Mouse (Mus musculus) ES-Bruce4 (cell line): ENCODE measurements around the gene Sapcd1. TPM values are rescaled to one million over a fixed set of nuclear protein-coding genes. Genes with fewer than 3 reads are reported as not detected.
"Not testable (repeated sequence)": the region's sequence is repeated elsewhere in the genome, so short reads cannot be mapped to it uniquely, and the experiment has no call there.

Source experiments
- H3K27ac ChIP-seq: 2 replicates; pipeline ENCODE4 v1.5.1; 2012; ENCODE audit warnings: low read length, inconsistent platforms; ENCODE audit not compliant: insufficient read depth
- H3K27me3 ChIP-seq: 2 replicates; pipeline ENCODE4 v1.6.1; 2012; ENCODE audit warnings: mild to moderate bottlenecking, low read length, inconsistent platforms; ENCODE audit not compliant: control insufficient read depth, poor library complexity, insufficient read depth, severe bottlenecking
- H3K36me3 ChIP-seq: 2 replicates; pipeline ENCODE4 v1.6.1; 2012; ENCODE audit warnings: inconsistent platforms, mild to moderate bottlenecking, low read length, moderate library complexity; ENCODE audit not compliant: control insufficient read depth, poor library complexity, insufficient read depth, severe bottlenecking
- H3K4me1 ChIP-seq: one replicate; pipeline ENCODE4 v1.8.1; 2011; ENCODE audit warnings: low read length; ENCODE audit not compliant: control insufficient read depth, insufficient read depth
- H3K4me3 ChIP-seq: 2 replicates; pipeline ENCODE4 v1.5.1; 2011; ENCODE audit warnings: low read depth, mild to moderate bottlenecking, low read length
- H3K9ac ChIP-seq: 2 replicates; pipeline ENCODE4 v1.6.1; 2012; ENCODE audit warnings: low read depth, mild to moderate bottlenecking, inconsistent platforms; ENCODE audit not compliant: poor library complexity, severe bottlenecking
- H3K9me3 ChIP-seq: replicated peaks from 2 replicates; pipeline ENCODE4 v1.6.1; 2012; ENCODE audit warnings: mild to moderate bottlenecking, low read length, inconsistent platforms; ENCODE audit not compliant: control insufficient read depth, poor library complexity, insufficient read depth, severe bottlenecking
- CTCF ChIP-seq: IDR thresholded peaks from one replicate; pipeline ENCODE4 v1.8.1; 2011; ENCODE audit warnings: low read depth, low read length
- EP300 ChIP-seq: IDR thresholded peaks from 2 replicates; pipeline ENCODE4 v1.6.1; 2011; ENCODE audit warnings: low read depth, low read length; ENCODE audit not compliant: insufficient read depth
- POLR2A ChIP-seq: IDR thresholded peaks from one replicate; pipeline ENCODE4 v1.8.1; 2011; ENCODE audit warnings: low read length; ENCODE audit not compliant: insufficient read depth
- polyA plus RNA-seq: library from polyadenylated mRNA; stranded (reverse); fragments of >200 nt; gene quantifications from 2 replicates; pipeline ENCODE4 v1.2.4, GENCODE M21; 2011; ENCODE audit warnings: low read depth; ENCODE audit not compliant: missing spikeins, insufficient read depth, insufficient read length

The Sapcd1 gene
- polyA plus RNA-seq, 1 experiment: 1.7 TPM

GRCm38 (mm10) chr17:35001452-35002152 is 26.2 kb downstream of the Sapcd1 start:
- no peaks in the 10 kb centered on the region for H3K27me3 ChIP-seq
- H3K27ac ChIP-seq: peak overlapping the region; percentile 47
- H3K4me1 ChIP-seq: peaks cover 5% of the 10 kb centered on the region
- H3K9ac ChIP-seq: peak overlapping the region; percentile 92
- H3K36me3 ChIP-seq: peaks cover 26% of the 10 kb centered on the region
- peak overlapping the region; percentile 91 for H3K4me3 ChIP-seq
- TF ChIP-seq POLR2A (no peak), EP300 (no peak), CTCF (no peak)
- H3K9me3 ChIP-seq: no peaks in the 10 kb centered on the region

GRCm38 (mm10) chr17:35000717-35001451 is 26.9 kb downstream of the Sapcd1 start, which contains the start of gene Vars:
TSS of gene Vars (plus strand) at chr17:35000987.
- Histone ChIP-seq H3K27me3 (no peaks in the 10 kb centered on the region), H3K27ac (peak within 1 kb of the TSS; percentile 85), H3K9ac (peak within 1 kb of the TSS; percentile 92), H3K4me1 (peaks cover 5% of the 10 kb centered on the region), H3K4me3 (peak within 1 kb of the TSS; percentile 94), H3K36me3 (peaks cover 23% of the 10 kb centered on the region), H3K9me3 (no peaks in the 10 kb centered on the region)
- TF ChIP-seq POLR2A: peak; percentile 63
- peak; percentile 31; the same call in 1 of the 2 replicates for TF ChIP-seq EP300
- TF ChIP-seq CTCF: no peak

- Histone ChIP-seq H3K27ac (peak overlapping the region; percentile 85), H3K9ac (peak overlapping the region; percentile 92), H3K4me3 (peak overlapping the region; percentile 94), H3K36me3 (peaks cover 17% of the 10 kb centered on the region)
- not testable (repeated sequence) for H3K9me3 ChIP-seq, H3K27me3 ChIP-seq, H3K4me1 ChIP-seq
These were observed 27.7 kb downstream of the Sapcd1 start for GRCm38 (mm10) chr17:34999871-35000716.

GRCm38 (mm10) chr17:34998526-34999430 is 29.0 kb downstream of the Sapcd1 start:
- TF ChIP-seq CTCF (peak; percentile 24), POLR2A (no peak), EP300 (no peak)
- Histone ChIP-seq H3K9me3 (no peaks in the 10 kb centered on the region), H3K27me3 (no peaks in the 10 kb centered on the region), H3K36me3 (peaks cover 5% of the 10 kb centered on the region), H3K9ac (peak overlapping the region; percentile 92), H3K4me3 (peak overlapping the region; percentile 18; the same call in 1 of the 2 replicates), H3K27ac (peak overlapping the region; percentile 85; the same call in 1 of the 2 replicates), H3K4me1 (peaks cover 5% of the 10 kb centered on the region)

GRCm38 (mm10) chr17:34997142-34997483 is 30.7 kb downstream of the Sapcd1 start:
- Histone ChIP-seq H3K9me3 (no peaks in the 10 kb centered on the region), H3K9ac (no peak overlapping the region), H3K4me1 (peaks cover 5% of the 10 kb centered on the region), H3K4me3 (no peak overlapping the region), H3K36me3 (peaks cover 5% of the 10 kb centered on the region), H3K27me3 (no peaks in the 10 kb centered on the region), H3K27ac (no peak overlapping the region)
- TF ChIP-seq EP300: no peak
- TF ChIP-seq CTCF: no peak
- TF ChIP-seq POLR2A: no peak
